Mouse (Mus musculus) bone marrow macrophage, adult 2 months (primary cell): ENCODE results near the gene Ebf1.

Experiments used
- CTCF ChIP-seq: IDR thresholded peaks from 2 replicates; pipeline ENCODE4 v1.5.1; 2012; ENCODE audit warnings: low read depth, mild to moderate bottlenecking, low read length, moderate library complexity
- POLR2A ChIP-seq: IDR thresholded peaks from 2 replicates; pipeline ENCODE4 v1.6.1; 2012; ENCODE audit warnings: mild to moderate bottlenecking, low read depth, low read length, borderline replicate concordance

GRCm38 (mm10) chr11:44899965-44900364 lies 282.8 kb downstream of the Ebf1 start:
- TF ChIP-seq CTCF = no peak
- TF ChIP-seq POLR2A = no peak
